Comparison of ENCODE assay signal across 28 mouse cellular contexts in the genomic region with DNA sequence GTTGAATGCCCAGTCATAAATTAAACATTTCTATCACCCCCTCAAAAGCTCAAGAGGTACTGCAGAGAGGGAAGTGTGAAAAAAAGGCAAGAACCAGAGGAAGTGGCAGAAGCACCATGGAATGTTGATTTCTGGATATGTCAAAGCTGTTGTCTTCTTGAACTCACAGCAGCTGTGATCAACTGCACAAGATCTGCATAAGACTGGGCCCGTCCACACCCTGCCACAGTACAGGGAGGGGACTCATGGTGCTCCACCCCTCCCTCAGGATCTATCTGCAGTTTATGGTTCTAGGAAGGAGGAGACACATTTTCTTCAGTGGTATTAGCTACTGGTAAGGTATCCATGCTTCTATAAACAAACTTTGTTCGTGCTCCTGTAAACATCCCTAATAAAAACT.
DNase-seq lines count a peak whose midpoint lies in the region; ATAC-seq and TF ChIP-seq lines count a peak whose summit lies in the region.
"Had no signal": no experiment of that assay in that cellular context is flagged by ENCODE, and none has a peak within 500 bp of the region (broad histone marks: within the 10 kb centered on the region; RNA-seq: fewer than 3 reads in every experiment).

No protein-coding gene starts in this region.

- WGBS in forebrain, embryonic 11.5 days: 85% methylated on average over 2 of the region's 2 CpGs
- 80% methylated on average over 2 of the region's 2 CpGs for WGBS in forebrain, embryonic 15.5 days

- no peaks in the 10 kb centered on the region for H3K9me3 ChIP-seq in forebrain, embryonic 11.5 days (ENCODE audit: control insufficient read depth, low read length)
- H3K9me3 ChIP-seq in forebrain, embryonic 15.5 days: no peaks in the 10 kb centered on the region
- peaks cover under 1% of the 10 kb centered on the region; the same call in 1 of the 2 replicates for H3K9me3 ChIP-seq in ES-Bruce4 (replicated peaks; ENCODE audit: control insufficient read depth, insufficient read depth, low read length, poor library complexity, severe bottlenecking)
- H3K9me3 ChIP-seq: embryonic facial prominence, embryonic 13.5 days; embryonic facial prominence, embryonic 15.5 days; forebrain, embryonic 10.5 days; forebrain, embryonic 13.5 days; G1E had no signal

- H3K4me2 ChIP-seq in forebrain, embryonic 11.5 days (ENCODE audit: low read depth, low read length, severe bottlenecking): no peak overlapping the region
- no peak overlapping the region for H3K4me2 ChIP-seq in forebrain, embryonic 15.5 days (replicated peaks)
- H3K4me2 ChIP-seq: embryonic facial prominence, embryonic 13.5 days; embryonic facial prominence, embryonic 15.5 days; forebrain, embryonic 13.5 days had no signal

- TF ChIP-seq EP300 in ES-Bruce4 (IDR thresholded peaks at IDR 0.05; ENCODE audit: insufficient read depth, low read depth, low read length): peak; percentile 69; the same call in 1 of the 2 replicates

- no peak for TF ChIP-seq CTCF in ES-Bruce4 (IDR thresholded peaks at IDR 0.05; ENCODE audit: low read depth, low read length)

- H3K27me3 ChIP-seq in forebrain, embryonic 11.5 days (ENCODE audit: control insufficient read depth, insufficient read depth, low read length): no peaks in the 10 kb centered on the region
- no peaks in the 10 kb centered on the region for H3K27me3 ChIP-seq in forebrain, embryonic 15.5 days
- no peaks in the 10 kb centered on the region for H3K27me3 ChIP-seq in ES-Bruce4 (ENCODE audit: control insufficient read depth, insufficient read depth, low read length, poor library complexity, severe bottlenecking)
- H3K27me3 ChIP-seq: CH12.LX; embryonic facial prominence, embryonic 13.5 days; embryonic facial prominence, embryonic 15.5 days; forebrain, embryonic 13.5 days; Patski had no signal

- H3K27ac ChIP-seq in forebrain, embryonic 11.5 days (ENCODE audit: low read depth, low read length): no peak overlapping the region
- H3K27ac ChIP-seq in forebrain, embryonic 15.5 days (replicated peaks): no peak overlapping the region
- no peak overlapping the region for H3K27ac ChIP-seq in ES-Bruce4 (ENCODE audit: insufficient read depth, low read length)
- H3K27ac ChIP-seq: embryonic facial prominence, embryonic 13.5 days; embryonic facial prominence, embryonic 15.5 days; forebrain, embryonic 10.5 days; forebrain, embryonic 13.5 days had no signal

- DNase-seq in forebrain, embryonic 11.5 days (ENCODE audit: low spot score): peak; percentile 6
- peak; percentile 78 for DNase-seq in R1 (ENCODE audit: low read depth, low spot score)
- no peak for DNase-seq in c-Kit-positive CD71-positive TER-119-positive erythroid progenitor cells, embryonic 14.5 days (ENCODE audit: low spot score)
- DNase-seq: adrenal gland, adult 8-10 months; adrenal gland, postnatal 14 days; adrenal gland, postnatal 36 days; B cell, adult 2 months; cerebellum, adult 11 months; cerebellum, adult 18-20 months; cerebellum, adult 8-10 months; cerebellum, adult 9-11 months; cerebellum, postnatal 14 days; cerebellum, postnatal 36 days; embryo, embryonic 11 days had no signal

- ATAC-seq in forebrain, embryonic 11.5 days (replicated peaks; ENCODE audit: low FRiP score): no peak
- no peak for ATAC-seq in forebrain, embryonic 15.5 days (replicated peaks)
- no peak for ATAC-seq in megakaryocyte, adult 5-6 weeks (ENCODE audit: poor library complexity, severe bottlenecking)
- ATAC-seq: activated CD4-positive, CD25-positive, alpha-beta regulatory T cell, adult 4 months; CD4-positive, CD25-positive, alpha-beta regulatory T cell, adult 4 months; forebrain, embryonic 13.5 days; forebrain, embryonic 16.5 days; Patski had no signal

- H3K36me3 ChIP-seq in forebrain, embryonic 11.5 days (ENCODE audit: control insufficient read depth, insufficient read depth, low read length): no peaks in the 10 kb centered on the region
- no peaks in the 10 kb centered on the region for H3K36me3 ChIP-seq in forebrain, embryonic 15.5 days
- H3K36me3 ChIP-seq in ES-Bruce4 (ENCODE audit: control insufficient read depth, insufficient read depth, low read length, poor library complexity, severe bottlenecking): no peaks in the 10 kb centered on the region
- H3K36me3 ChIP-seq: embryonic facial prominence, embryonic 13.5 days; embryonic facial prominence, embryonic 15.5 days; forebrain, embryonic 10.5 days; G1E had no signal

- H3K9ac ChIP-seq in forebrain, embryonic 11.5 days (ENCODE audit: low read length): no peak overlapping the region
- no peak overlapping the region for H3K9ac ChIP-seq in forebrain, embryonic 15.5 days (replicated peaks)
- no peak overlapping the region for H3K9ac ChIP-seq in ES-Bruce4 (ENCODE audit: low read depth, poor library complexity, severe bottlenecking)
- H3K9ac ChIP-seq: embryonic facial prominence, embryonic 13.5 days; embryonic facial prominence, embryonic 15.5 days; forebrain, embryonic 13.5 days had no signal

- H3K4me1 ChIP-seq in forebrain, embryonic 11.5 days (replicated peaks; ENCODE audit: control insufficient read depth, insufficient read depth, low read length): no peaks in the 10 kb centered on the region
- no peaks in the 10 kb centered on the region for H3K4me1 ChIP-seq in forebrain, embryonic 15.5 days
- H3K4me1 ChIP-seq in ES-Bruce4 (ENCODE audit: control insufficient read depth, insufficient read depth, low read length): no peaks in the 10 kb centered on the region
- H3K4me1 ChIP-seq: embryonic facial prominence, embryonic 13.5 days; embryonic facial prominence, embryonic 15.5 days; forebrain, embryonic 10.5 days; forebrain, embryonic 13.5 days had no signal

- no peak overlapping the region for H3K4me3 ChIP-seq in forebrain, embryonic 11.5 days (ENCODE audit: low read depth, low read length)
- H3K4me3 ChIP-seq in forebrain, embryonic 15.5 days: no peak overlapping the region
- H3K4me3 ChIP-seq in ES-Bruce4 (ENCODE audit: low read depth, low read length): no peak overlapping the region
- H3K4me3 ChIP-seq: embryonic facial prominence, embryonic 13.5 days; embryonic facial prominence, embryonic 15.5 days; erythroblast, embryonic 14.5 days; forebrain, embryonic 10.5 days; forebrain, embryonic 13.5 days had no signal

- TF ChIP-seq POLR2A in ES-Bruce4 (IDR thresholded peaks at IDR 0.05; ENCODE audit: insufficient read depth, low read length): no peak
